ENCODE assay signal across 11 mouse cellular contexts in the genomic region with DNA sequence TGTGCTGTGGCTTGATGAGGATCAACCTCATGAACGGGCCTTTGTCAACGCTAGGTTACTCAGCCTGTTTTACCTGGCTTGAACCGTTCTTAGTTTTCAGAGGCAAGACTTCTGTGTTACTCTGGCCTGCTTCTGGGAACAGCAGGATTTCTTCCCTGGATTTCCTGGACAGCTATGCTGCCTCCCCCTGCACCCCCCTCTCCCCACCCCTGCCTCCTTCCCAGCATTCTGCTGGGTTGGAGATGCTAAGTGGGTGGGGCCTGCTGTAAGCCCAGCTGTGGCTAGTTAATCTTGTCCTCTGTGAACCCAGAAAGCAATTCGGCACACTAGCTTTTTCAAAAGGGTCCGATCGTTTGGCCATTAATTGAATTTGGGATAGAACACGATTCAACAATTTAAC. TPM values are rescaled to one million over a fixed set of nuclear protein-coding genes. Genes with fewer than 3 reads are reported as not detected.
DNase-seq lines count a peak whose midpoint lies in the region; ATAC-seq and TF ChIP-seq lines count a peak whose summit lies in the region.
"Had no signal": no experiment of that assay in that cellular context is flagged by ENCODE, and none has a peak within 500 bp of the region (broad histone marks: within the 10 kb centered on the region; RNA-seq: fewer than 3 reads in every experiment).

No protein-coding gene starts in this region.

- H3K27ac ChIP-seq in gastrocnemius, adult 2 months, result peak overlapping the region; percentile 74
- H3K27ac ChIP-seq in hindbrain, embryonic 12.5 days, result no peak overlapping the region
- H3K27ac ChIP-seq: liver, embryonic 13.5 days; midbrain, embryonic 12.5 days had no signal

- no peaks in the 10 kb centered on the region for H3K9me3 ChIP-seq in hindbrain, embryonic 12.5 days (replicated peaks)
- H3K9me3 ChIP-seq: liver, embryonic 13.5 days; midbrain, embryonic 12.5 days had no signal

- intact Hi-C loops in gastrocnemius, adult 2 months (cut with DNase I), result no loop called here

- H3K9ac ChIP-seq in hindbrain, embryonic 12.5 days, result no peak overlapping the region
- H3K9ac ChIP-seq: liver, embryonic 13.5 days; midbrain, embryonic 12.5 days had no signal

- no peak for TF ChIP-seq CTCF in gastrocnemius, adult 2 months (IDR thresholded peaks at IDR 0.05)

- WGBS in hindbrain, embryonic 12.5 days, result 79% methylated on average over 7 of the region's 7 CpGs

- 0 out of 2 replicates have a peak, but pooled peaks cover 3% of the 10 kb centered on the region for H3K27me3 ChIP-seq in hindbrain, embryonic 12.5 days

- H3K4me1 ChIP-seq in hindbrain, embryonic 12.5 days, result no peaks in the 10 kb centered on the region
- H3K4me1 ChIP-seq: liver, embryonic 13.5 days had no signal

- no peaks in the 10 kb centered on the region for H3K36me3 ChIP-seq in hindbrain, embryonic 12.5 days
- H3K36me3 ChIP-seq: G1E; liver, embryonic 13.5 days; midbrain, embryonic 12.5 days had no signal

- H3K4me2 ChIP-seq in hindbrain, embryonic 12.5 days (replicated peaks), result no peak overlapping the region
- H3K4me2 ChIP-seq: liver, embryonic 13.5 days; midbrain, embryonic 12.5 days had no signal

- no peak for ATAC-seq in hindbrain, embryonic 12.5 days (ENCODE audit: low FRiP score)

- H3K4me3 ChIP-seq in gastrocnemius, adult 2 months, result no peak overlapping the region; the same call in 1 of the 2 replicates
- H3K4me3 ChIP-seq in hindbrain, embryonic 12.5 days, result no peak overlapping the region
- H3K4me3 ChIP-seq: liver, embryonic 13.5 days; midbrain, embryonic 12.5 days had no signal

- peak; percentile 53 for DNase-seq in gastrocnemius, adult 2 months
- no peak for DNase-seq in gastrocnemius, postnatal 4 days (ENCODE audit: low spot score in 2 of 2)
- peak; percentile 32 for DNase-seq in NIH3T3 (ENCODE audit: low read depth)
- DNase-seq in heart, postnatal 4 days, result peak; percentile 51
- peak; percentile 74 to 76 for DNase-seq in kidney, postnatal 36 days
- DNase-seq in embryo, embryonic 10 days (ENCODE audit: low spot score), result no peak
- no peak for DNase-seq in retina, postnatal 1 day
- DNase-seq: liver, embryonic 13.5 days had no signal

RNA-seq across cellular contexts. Expression of gene Igfbp7, which starts 7.7 kb away (rescaled TPM):
- total RNA-seq in gastrocnemius, adult 2 months (2021), result 10 to 100 TPM; 63.6 to 92.5 TPM
- total RNA-seq in gastrocnemius, postnatal 4 days (2021), result 100 to 1,000 TPM; 295 to 321 TPM
- total RNA-seq in heart, postnatal 4 days (2021), result 100 to 1,000 TPM; 210 to 250 TPM
- polyA plus RNA-seq in hindbrain, embryonic 12.5 days (2016; fragmentation: Nextera tagmentation; extraction: Ambion mirVana), result 32.2 and 33.7 TPM in 2 replicates
- total RNA-seq: G1E had no signal
- polyA plus RNA-seq: G1E had no signal

Comparison
In these comparisons a context has a peak if more than half of its experiments do, and no peak if none do; other contexts are left out.
1. DNase-seq: peak in gastrocnemius, adult 2 months (single experiment), NIH3T3 (single experiment), heart, postnatal 4 days (single experiment) and kidney, postnatal 36 days (2 of 2); none in gastrocnemius, postnatal 4 days (0 of 2), embryo, embryonic 10 days (single experiment) and retina, postnatal 1 day (single experiment).